Mouse (Mus musculus) lung, postnatal 0 days (tissue): ENCODE results near the gene Gmnc.

Experiments used
- CTCF ChIP-seq: IDR thresholded peaks from 2 replicates; pipeline ENCODE4 v1.5.1; 2016; ENCODE audit warnings: antibody characterized with exemption, mild to moderate bottlenecking
- EP300 ChIP-seq: IDR thresholded peaks from 2 replicates; pipeline ENCODE4 v1.6.1; 2016; ENCODE audit warnings: antibody characterized with exemption, mild to moderate bottlenecking, control low read depth

- TF ChIP-seq CTCF (no peak), EP300 (no peak)
Measured at GRCm38 (mm10) chr16:26886337-26886736, 105.1 kb downstream of the Gmnc start.
